Mouse (Mus musculus) left cerebral cortex, adult 11 months (tissue): ENCODE measurements around the gene 1700113H08Rik.
A peak's percentile ranks its signal among the peaks of the same experiment; 100 is the strongest.

ENCODE experiments used
- DNase-seq: peaks from one replicate; pipeline ENCODE4 v3.0.0; 2022; ENCODE audit warnings: low spot score

Gene 1700113H08Rik

GRCm38 (mm10) chr10:87059447-87059846 lies 1.6 kb downstream of the 1700113H08Rik start:
- no peak for DNase-seq

GRCm38 (mm10) chr10:87084236-87084635 lies 26.4 kb downstream of the 1700113H08Rik start:
- peak; percentile 29 for DNase-seq

DNA sequence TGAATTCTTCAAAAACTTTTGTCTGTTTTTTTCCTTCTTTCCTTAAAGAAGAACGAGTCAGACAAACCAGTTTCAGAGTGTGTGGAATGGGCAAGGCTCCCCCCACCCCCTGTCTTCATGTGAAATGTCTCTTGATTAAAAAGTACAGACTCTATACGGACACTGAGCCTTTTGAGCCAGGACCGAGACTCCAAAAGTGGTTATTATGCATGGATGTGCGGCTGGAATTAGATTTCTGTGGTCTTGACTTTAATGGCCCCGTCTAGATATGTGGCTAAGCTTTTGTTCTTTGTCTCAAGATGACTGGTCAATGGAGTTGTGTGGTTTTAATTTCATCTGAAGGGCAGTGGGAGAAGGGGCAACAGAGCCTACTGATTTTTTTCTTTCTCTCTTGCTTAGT lies 29.8 kb downstream of the 1700113H08Rik start:
- DNase-seq, result no peak

DNA sequence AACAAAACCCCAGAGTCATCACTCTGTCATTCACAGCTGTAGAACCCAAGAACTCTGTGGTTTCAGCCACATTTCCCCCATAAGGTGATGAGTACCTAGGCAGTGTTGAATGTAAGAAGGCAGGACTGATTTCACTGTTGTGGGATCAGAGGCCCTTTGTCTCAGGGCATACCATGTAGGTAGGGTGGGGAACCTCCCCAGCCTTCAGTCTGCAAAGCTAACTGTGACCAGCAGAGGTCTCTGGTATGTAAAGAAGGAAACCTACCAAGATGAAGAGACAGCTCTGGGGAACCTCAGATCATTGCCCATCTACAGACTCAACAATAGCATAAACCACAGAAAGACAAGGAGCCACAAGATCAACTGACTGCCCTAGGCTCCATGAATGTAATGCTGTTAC lies 36.4 kb downstream of the 1700113H08Rik start:
- DNase-seq, result no peak

- DNase-seq, result no peak
Observed at GRCm38 (mm10) chr10:87098722-87099121, 40.9 kb downstream of the 1700113H08Rik start.

DNA sequence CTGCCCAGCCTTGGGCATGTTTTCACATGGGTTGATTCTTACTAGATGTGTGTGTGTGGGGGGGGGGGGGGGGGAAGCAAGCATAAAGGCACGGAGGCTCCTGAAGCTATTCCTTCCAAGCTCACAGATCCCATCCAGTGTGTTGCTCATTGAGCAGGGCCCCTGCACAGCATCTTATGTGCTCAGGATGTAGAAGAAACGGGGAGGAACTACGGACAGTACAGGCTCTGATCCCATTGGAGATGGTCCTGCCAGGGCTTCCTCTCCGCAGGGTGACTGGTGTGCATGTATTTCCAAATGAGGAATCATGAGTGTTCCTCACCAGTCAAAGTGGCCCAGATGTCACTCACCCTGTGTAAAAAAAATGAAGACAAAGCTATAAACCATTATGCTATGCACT lies 42.8 kb downstream of the 1700113H08Rik start:
- no peak for DNase-seq

DNA sequence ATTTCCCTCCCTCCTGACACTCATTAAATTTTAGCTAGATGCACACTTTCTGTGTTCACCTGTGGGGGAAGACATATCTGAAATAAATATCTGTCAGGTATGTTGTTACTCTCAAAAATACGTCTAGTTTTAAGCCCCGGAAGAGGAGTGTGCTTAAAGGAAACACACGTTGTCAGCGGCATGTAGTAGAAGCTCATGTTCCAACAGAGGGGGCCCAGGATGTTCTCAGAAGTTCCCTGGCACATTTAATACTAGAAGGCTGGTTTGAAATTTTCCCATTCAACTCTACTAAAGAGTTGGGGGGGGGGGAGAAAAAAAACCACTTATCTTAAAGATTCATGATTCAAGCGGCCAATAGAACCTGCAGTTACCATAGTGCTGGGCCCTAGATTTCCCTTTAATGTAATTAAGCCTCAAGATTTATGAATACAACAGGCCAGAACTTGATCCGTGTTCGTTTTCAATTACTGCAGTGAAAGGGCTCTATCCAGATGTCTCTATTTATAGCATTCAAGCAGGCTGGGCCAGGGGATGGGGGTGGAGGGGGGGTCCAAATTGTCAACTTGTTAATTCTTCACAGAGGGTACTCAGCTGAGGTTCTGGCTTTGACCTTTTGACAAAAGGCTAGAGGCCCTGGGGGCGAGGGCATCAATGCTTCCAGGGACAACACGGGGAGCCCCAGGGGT lies 43.6 kb downstream of the 1700113H08Rik start:
- DNase-seq, result no peak

DNA sequence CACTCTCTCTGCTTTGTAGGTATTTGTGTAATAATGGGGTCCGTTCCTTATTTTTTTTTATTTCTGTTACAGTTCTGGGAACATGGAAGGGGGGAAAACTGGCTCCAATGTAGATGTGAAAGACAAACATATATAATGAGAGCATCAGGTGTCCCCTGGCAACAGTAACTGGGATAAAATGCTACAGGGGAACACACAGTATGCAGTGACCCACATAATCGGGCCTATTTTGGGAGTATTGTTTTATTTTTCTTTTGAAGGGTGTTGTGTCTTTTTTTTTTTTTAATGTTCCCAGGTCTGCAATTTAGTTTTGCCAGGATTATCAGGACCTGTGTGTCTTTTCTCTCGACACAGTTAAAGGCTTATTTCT lies 44.1 kb downstream of the 1700113H08Rik start:
- DNase-seq, result no peak

DNA sequence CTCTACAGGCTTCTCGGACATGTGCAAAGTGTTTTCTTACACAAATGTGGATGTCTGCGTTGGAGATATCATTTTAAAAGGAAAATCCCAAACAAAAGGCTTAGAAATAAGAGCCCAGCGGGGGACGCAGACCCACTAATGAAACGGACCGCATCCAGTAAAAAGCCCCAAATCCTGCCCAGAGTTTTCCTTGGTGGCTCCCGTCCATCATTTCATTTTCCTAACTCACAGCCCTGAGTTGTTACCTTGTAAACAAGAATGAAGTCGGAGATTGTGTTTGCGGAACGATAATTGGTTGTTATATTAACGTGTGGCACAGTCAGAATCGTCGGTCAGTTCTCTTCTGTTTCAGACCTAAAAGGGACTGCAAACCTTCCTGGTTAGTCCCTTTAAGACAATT lies 44.6 kb downstream of the 1700113H08Rik start:
- DNase-seq, result no peak

GRCm38 (mm10) chr10:87103286-87103685 lies 45.4 kb downstream of the 1700113H08Rik start:
- no peak for DNase-seq

DNA sequence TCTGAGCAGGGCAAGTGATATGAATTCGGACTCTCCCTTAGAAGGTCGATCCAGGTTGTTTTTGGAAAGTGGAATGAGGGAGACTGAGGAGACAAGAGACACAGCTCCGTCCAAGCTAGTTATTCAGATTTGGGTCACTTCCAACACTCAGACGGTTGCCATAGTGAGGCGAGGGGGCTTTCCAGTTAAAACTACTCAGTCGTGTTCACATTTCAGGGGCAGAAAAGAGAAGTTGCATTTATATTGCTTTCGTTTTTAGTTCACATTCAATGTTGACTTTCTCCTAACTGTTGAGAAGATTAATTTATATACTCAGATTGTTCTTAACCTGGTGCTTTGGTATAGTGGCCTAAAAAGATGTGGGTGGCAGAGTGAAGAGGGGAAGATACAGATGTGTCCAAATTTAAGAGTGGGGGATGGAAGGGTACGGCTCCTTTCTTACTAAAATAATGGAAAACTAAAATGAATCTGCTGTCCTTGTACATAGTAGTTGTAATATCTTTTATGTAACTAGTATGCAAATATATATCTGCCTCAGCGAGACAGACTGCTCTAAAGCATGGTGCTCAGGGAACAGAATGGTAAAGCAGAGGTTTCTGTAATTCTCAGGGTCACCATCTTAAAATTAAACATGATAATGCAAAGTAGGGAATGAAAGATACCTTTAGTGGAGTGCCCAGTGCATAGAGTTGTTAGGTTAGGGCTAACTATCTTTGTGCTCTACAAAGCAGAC lies 49.9 kb downstream of the 1700113H08Rik start:
- DNase-seq, result no peak

DNA sequence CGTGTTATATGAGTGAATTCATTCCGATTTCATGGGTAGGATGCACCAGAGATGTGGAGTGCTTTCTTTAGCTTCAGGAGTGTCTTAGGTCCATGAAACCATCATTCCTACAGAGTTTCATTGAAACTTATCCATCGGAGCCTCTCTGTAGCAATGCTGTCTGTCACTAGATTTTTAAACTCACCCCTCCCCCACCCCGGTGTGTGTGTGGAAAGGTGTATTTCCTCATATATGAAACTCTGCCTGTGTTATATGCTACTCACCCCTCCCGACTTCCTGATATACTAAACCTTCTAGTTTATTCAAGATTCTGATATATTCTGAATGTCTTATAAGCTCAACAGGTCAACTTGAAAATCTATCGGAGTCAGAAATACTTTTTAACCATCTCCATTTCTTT lies 50.5 kb downstream of the 1700113H08Rik start:
- DNase-seq, result no peak

DNA sequence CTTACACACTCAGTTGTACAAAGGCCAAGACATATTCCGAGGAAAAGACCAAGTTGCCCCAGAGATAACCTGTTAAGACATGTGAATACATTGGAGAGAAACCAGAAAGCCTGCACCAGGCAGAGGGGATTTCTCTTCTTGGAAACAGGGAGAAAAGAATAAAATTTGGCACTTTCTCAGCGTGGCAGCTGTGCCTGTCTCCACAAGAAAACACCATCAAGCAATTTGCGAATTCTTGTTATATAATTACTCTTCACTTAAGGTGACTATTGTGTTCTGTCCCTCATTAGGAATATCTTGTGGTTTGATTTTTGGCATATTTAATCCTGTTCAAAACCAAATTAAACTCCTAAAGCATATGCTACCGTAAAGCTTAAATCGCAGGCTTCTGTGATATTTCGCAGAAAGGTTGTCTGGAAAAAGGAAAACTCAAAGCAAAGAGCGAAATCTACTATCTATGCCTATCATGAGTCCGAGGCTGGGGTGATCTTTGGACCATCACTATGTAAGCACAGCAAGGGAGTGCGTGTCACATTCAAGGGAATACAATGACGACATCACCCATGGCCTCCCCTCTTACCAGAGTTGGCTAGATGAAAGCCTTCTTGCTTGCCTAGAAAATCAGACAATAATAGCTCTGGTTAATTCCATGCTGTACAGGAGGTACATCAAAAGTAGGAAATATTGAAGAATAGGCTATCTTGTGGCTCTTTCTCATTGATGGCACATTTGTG lies 51.4 kb downstream of the 1700113H08Rik start:
- peak; percentile 9 for DNase-seq

- DNase-seq, result no peak
Observed at GRCm38 (mm10) chr10:87110909-87111308, 53.1 kb downstream of the 1700113H08Rik start.

DNA sequence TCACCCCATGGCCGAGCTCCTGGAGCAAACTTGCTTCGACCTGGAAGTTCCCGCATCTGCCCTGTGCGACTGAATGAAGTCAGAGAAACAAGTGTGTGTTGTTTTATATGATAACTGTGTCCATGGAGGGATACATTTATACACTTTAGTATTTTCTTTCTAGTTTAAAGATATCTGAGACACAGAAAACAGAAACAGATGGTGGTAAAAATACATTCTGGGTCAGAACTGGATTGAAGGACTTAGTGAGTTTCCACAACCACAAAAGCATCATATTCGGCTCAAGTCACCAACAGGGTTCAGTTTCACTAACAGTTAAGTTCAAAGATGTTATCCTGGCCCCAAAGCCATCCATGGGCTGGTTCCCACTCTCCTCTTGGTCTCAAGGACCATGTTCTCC lies 67.2 kb downstream of the 1700113H08Rik start:
- no peak for DNase-seq

DNA sequence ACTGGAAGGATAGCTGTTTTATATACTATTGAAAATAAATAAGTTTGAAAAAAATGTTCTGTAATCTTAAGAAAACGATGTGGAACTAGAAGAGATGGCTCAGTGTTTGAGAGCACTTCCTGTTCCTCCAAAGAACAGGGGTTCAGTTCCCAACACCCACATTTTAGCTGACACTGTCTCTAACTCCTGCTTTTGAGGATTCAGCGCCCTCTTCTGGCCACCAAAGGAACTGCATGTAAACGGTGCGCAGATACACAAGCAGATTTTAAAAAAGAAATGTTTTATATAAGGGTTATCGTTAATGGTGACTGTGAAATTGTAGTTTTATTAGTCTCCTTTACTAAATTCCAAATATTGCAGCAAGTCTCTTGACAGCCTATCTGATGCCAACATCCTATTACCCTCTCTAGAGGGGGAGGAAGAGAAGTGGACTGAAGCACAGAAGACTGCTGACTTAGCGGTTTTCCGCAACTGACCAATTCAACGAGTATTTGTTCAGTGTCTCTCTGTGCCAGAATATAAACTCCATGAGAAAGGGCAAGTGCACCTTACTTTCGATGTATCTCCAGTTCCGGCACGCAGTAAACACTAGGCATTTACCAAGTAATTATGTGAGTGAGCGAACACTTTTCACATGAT lies 68.5 kb downstream of the 1700113H08Rik start:
- no peak for DNase-seq

DNA sequence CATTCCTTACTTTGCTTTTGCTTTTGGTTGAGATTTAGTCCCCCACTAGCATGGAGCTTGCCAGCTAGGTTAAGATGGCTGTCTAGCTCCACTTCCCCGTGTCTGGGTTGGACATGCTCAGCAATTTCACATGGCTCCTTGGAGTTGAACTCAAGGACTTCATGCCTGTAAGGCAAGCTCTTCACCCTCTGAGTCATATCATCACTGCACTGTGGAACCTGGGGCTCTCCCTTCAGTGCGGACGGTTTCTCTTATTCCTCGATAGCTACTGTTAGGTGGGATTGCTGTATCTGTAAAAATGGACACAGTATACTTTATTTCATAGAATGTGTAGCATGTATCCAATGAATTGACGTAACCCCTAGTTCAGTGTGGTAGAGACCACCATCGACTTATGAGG lies 93.2 kb downstream of the 1700113H08Rik start:
- no peak for DNase-seq

GRCm38 (mm10) chr10:87153731-87154505 lies 96.1 kb downstream of the 1700113H08Rik start:
- no peak for DNase-seq

GRCm38 (mm10) chr10:87159781-87160180 lies 101.9 kb downstream of the 1700113H08Rik start:
- no peak for DNase-seq

DNA sequence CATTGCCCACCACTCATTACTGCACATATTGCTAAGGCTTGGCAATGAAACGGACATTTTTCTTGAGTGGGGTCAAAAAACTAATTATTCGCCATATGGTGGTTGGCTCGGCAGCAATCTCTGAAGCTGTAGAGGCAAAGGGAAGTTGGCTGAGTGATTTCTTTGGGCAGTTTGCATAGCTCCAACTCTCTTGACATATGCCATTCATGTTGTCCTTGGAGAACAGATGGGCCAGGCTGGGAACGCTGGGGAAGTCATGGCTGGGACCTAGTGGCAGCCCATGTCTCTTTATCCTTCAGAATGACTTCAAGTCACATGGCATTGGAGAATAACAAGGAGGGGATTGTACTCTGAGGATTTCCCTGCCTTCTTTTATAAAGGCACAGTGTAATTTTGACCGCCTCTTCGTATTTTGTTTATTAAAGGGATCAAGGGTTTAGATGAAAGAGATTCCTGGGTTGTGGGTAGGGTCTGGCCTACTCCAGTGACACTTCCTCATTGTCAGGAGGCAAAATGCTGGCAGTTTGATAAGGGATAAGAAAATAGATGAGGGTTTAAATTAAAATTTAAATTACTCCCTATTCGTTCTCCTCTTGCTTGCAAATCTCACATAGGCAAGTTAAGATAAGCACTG lies 138.4 kb downstream of the 1700113H08Rik start:
- no peak for DNase-seq

DNA sequence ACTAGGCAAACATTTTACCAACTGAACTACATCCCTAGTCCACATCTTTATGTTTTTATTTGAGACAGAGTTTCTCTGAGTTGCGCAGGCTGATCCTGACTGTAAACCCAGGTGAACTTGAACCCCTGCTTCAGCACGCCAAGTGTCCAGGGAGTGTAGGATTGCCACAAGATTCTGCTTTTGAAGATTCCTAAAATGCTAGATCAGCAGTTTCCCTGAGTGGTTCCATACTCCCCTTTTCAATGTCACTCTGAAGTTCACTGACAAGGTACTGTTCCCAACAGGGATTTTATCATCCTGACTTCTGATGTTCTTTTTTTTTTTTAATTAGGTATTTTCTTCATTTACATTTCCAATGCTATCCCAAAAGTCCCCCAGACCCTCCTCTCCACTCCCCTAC lies 140.9 kb downstream of the 1700113H08Rik start:
- DNase-seq, result no peak
